Mouse (Mus musculus): ENCODE results near the gene Ydjc. TPM values are rescaled to one million over a fixed set of nuclear protein-coding genes. Genes with fewer than 3 reads are reported as not detected.

Ydjc gene
- polyA plus RNA-seq, 2 experiments: 11.8 to 14.1 TPM

DNA sequence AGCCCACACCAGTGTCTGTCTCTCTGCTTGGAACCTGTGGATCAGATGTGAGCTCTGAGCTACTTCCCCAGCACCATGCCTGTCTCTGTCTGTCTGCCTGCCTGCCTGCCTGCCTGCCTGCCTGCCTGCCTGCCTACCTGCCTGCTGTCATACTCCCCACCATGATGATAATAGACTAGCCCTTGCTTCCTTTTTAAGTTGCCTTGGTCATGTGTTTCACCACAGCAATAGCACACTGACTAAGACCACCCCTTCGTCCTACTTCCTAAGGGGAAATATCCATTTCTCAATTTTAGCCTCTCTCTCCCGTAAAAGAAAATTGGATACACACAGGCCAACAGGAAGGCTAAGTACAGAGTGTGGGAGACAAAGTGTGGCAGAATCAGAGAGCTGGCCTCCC, 37.7 kb downstream of the Ydjc start:
- no peak overlapping the region for H3K4me2 ChIP-seq (replicated peaks; ENCODE audit: low read depth, low read length, severe bottlenecking)
- no peak overlapping the region for H3K4me3 ChIP-seq (replicated peaks; ENCODE audit: low read length)
- no peak overlapping the region for H3K9ac ChIP-seq (ENCODE audit: low read depth, low read length, severe bottlenecking)
- peaks cover 14% of the 10 kb centered on the region for H3K36me3 ChIP-seq (ENCODE audit: control insufficient read depth, insufficient read depth, low read length)
- DNase-seq (ENCODE audit: low spot score): no peak
- WGBS: 66% methylated on average over 2 of the region's 2 CpGs
- H3K4me1 ChIP-seq (ENCODE audit: control insufficient read depth, insufficient read depth, low read length): no peaks in the 10 kb centered on the region
- H3K27me3 ChIP-seq (ENCODE audit: control insufficient read depth, insufficient read depth, low read length): no peaks in the 10 kb centered on the region
- no peak overlapping the region for H3K27ac ChIP-seq (replicated peaks; ENCODE audit: low read depth, low read length)
- ATAC-seq (ENCODE audit: low FRiP score, low read depth): no peak
- TF ChIP-seq POLR2A (IDR thresholded peaks at IDR 0.05; ENCODE audit: borderline replicate concordance, extremely low read depth, insufficient read depth, insufficient read length): no peak
- no peaks in the 10 kb centered on the region for H3K9me3 ChIP-seq (ENCODE audit: control insufficient read depth, low read length)

DNA sequence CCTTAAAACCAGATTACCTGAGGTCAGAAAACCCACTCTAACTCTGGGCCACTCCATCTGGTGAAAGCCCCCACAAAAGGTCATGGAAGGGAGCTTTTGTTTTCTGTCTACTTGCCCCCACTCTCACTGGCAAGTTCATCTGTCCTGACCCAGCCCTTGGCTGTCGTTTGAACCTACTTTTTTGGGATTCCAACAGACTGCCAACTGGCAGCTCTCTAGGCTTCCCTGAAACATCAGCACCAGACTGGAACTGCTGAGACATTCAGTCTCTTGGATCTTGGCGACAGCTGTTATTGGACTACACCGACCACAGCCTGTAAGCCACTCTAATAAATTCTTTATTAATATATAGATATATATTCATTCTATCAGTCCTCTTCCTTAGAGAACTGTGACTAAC, 38.6 kb downstream of the Ydjc start:
- TF ChIP-seq POLR2A (IDR thresholded peaks at IDR 0.05; ENCODE audit: borderline replicate concordance, extremely low read depth, insufficient read depth, insufficient read length): no peak
- no peaks in the 10 kb centered on the region for H3K9me3 ChIP-seq (ENCODE audit: control insufficient read depth, low read length)
- H3K4me2 ChIP-seq (replicated peaks; ENCODE audit: low read depth, low read length, severe bottlenecking): no peak overlapping the region
- no peak overlapping the region for H3K9ac ChIP-seq (ENCODE audit: low read depth, low read length, severe bottlenecking)
- H3K27me3 ChIP-seq (ENCODE audit: control insufficient read depth, insufficient read depth, low read length): no peaks in the 10 kb centered on the region
- no peak overlapping the region for H3K4me3 ChIP-seq (replicated peaks; ENCODE audit: low read length)
- H3K27ac ChIP-seq (replicated peaks; ENCODE audit: low read depth, low read length): no peak overlapping the region
- H3K36me3 ChIP-seq (ENCODE audit: control insufficient read depth, insufficient read depth, low read length): peaks cover 14% of the 10 kb centered on the region
- no peaks in the 10 kb centered on the region for H3K4me1 ChIP-seq (ENCODE audit: control insufficient read depth, insufficient read depth, low read length)
- 77% methylated on average over 3 of the region's 3 CpGs for WGBS
- no peak for ATAC-seq (ENCODE audit: low FRiP score, low read depth)
- DNase-seq (ENCODE audit: low spot score): no peak

DNA sequence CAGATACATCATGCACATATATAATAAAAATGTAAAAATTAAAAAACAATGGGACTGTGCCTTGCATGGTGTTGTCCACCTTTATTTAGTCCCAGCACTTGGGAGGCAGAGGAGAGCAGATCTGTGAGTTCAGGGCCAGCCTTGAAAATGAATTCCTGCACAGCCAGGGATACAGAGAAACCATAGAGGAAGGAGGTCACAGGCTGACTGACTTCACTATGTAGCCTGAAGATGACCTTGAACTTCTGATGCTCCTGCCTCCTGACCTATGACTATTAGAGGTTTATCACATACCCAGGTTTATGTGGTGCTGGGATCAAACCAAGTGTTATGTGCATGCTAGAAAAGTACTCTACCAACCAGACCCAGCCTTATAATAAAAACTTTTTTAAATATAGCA, 41.1 kb downstream of the Ydjc start:
- Histone ChIP-seq H3K36me3 (ENCODE audit: control insufficient read depth, insufficient read depth, low read length) (peaks cover 14% of the 10 kb centered on the region), H3K4me3 (replicated peaks; ENCODE audit: low read length) (no peak overlapping the region), H3K9me3 (ENCODE audit: control insufficient read depth, low read length) (no peaks in the 10 kb centered on the region), H3K4me2 (replicated peaks; ENCODE audit: low read depth, low read length, severe bottlenecking) (no peak overlapping the region), H3K27me3 (ENCODE audit: control insufficient read depth, insufficient read depth, low read length) (no peaks in the 10 kb centered on the region), H3K9ac (ENCODE audit: low read depth, low read length, severe bottlenecking) (no peak overlapping the region), H3K4me1 (ENCODE audit: control insufficient read depth, insufficient read depth, low read length) (no peaks in the 10 kb centered on the region), H3K27ac (replicated peaks; ENCODE audit: low read depth, low read length) (no peak overlapping the region)
- TF ChIP-seq POLR2A (IDR thresholded peaks at IDR 0.05; ENCODE audit: borderline replicate concordance, extremely low read depth, insufficient read depth, insufficient read length): no peak
- DNase-seq (ENCODE audit: low spot score) (no peak), ATAC-seq (ENCODE audit: low FRiP score, low read depth) (no peak)

DNA sequence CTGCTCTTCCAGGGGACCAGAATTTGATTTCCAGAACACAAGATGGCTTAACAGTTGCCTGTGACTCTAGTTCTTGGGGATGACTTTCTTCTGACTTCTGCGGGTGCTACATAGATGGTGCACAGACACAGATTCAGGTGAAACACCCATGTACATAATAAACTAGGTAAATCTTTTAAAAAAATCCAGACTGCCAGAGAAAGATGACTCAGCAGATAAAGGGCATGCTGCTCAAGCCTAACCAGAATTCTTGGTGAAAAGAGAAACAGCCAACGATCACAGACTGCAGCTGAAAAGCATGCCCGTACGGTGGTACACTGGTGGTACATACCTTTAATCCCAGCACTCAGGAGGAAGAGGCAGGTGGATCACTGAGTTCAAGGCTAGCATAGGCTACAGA, 49.4 kb downstream of the Ydjc start:
- TF ChIP-seq POLR2A (IDR thresholded peaks at IDR 0.05; ENCODE audit: borderline replicate concordance, extremely low read depth, insufficient read depth, insufficient read length): no peak
- H3K4me1 ChIP-seq (ENCODE audit: control insufficient read depth, insufficient read depth, low read length): peaks cover 2% of the 10 kb centered on the region; the same call in 1 of the 2 replicates
- H3K27me3 ChIP-seq (ENCODE audit: control insufficient read depth, insufficient read depth, low read length): no peaks in the 10 kb centered on the region
- no peak for ATAC-seq (ENCODE audit: low FRiP score, low read depth)
- no peaks in the 10 kb centered on the region for H3K9me3 ChIP-seq (ENCODE audit: control insufficient read depth, low read length)
- H3K27ac ChIP-seq (replicated peaks; ENCODE audit: low read depth, low read length): no peak overlapping the region
- H3K9ac ChIP-seq (ENCODE audit: low read depth, low read length, severe bottlenecking): no peak overlapping the region
- no peak overlapping the region for H3K4me2 ChIP-seq (replicated peaks; ENCODE audit: low read depth, low read length, severe bottlenecking)
- H3K36me3 ChIP-seq (ENCODE audit: control insufficient read depth, insufficient read depth, low read length): peaks cover 15% of the 10 kb centered on the region
- no peak overlapping the region for H3K4me3 ChIP-seq (replicated peaks; ENCODE audit: low read length)
- no peak for DNase-seq (ENCODE audit: low spot score)
- WGBS: 92% methylated on average over 4 of the region's 4 CpGs

DNA sequence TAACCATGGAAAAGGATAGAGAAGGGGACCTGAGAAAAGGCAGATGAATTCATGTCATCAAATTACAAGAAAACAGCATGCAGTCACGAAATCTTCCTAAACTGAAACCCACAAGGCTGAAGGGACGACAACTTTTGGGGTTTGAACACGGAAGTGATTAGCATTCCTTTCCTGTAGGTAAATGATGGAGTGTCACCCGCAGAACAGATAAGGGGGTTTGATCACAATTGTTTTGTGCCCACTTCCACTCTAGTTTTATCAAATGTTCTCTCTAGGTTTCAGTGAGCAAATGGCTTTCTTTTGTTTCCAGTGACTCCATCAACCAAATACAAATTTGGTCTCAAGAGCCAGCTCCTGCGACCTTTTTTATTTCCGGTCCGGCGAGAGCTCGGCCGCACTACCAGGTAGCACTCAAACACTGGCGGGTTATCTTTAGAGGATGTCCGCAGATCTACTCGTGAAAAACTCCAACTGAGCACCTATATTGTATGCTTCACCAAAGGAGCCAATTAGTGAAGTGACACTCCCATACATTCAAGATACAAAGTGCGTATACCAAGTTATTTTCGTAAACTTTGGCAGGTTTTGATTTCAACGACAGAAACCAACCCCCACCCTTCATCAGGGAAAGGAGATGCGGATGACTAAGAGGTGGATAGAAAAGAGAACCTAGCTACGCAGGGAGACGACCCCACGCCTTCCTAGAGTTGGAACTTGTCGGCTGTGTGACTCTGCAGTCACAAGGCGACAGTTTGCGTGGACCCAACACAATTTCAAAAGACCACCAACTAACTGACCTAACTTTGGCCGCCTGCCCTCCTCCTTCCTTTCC, 55.9 kb downstream of the Ydjc start:
- H3K27me3 ChIP-seq (ENCODE audit: control insufficient read depth, insufficient read depth, low read length): no peaks in the 10 kb centered on the region
- 4% methylated on average over 24 of the region's 24 CpGs for WGBS
- H3K27ac ChIP-seq (replicated peaks; ENCODE audit: low read depth, low read length): peak overlapping the region; percentile 82
- ATAC-seq (ENCODE audit: low FRiP score, low read depth) (no peak), DNase-seq (ENCODE audit: low spot score) (peak; percentile 9)
- no peak for TF ChIP-seq POLR2A (IDR thresholded peaks at IDR 0.05; ENCODE audit: borderline replicate concordance, extremely low read depth, insufficient read depth, insufficient read length)
- peaks cover 9% of the 10 kb centered on the region; the same call in 1 of the 2 replicates for H3K36me3 ChIP-seq (ENCODE audit: control insufficient read depth, insufficient read depth, low read length)
- peaks cover 10% of the 10 kb centered on the region; the same call in 1 of the 2 replicates for H3K4me1 ChIP-seq (ENCODE audit: control insufficient read depth, insufficient read depth, low read length)
- H3K4me2 ChIP-seq (replicated peaks; ENCODE audit: low read depth, low read length, severe bottlenecking): peak overlapping the region; percentile 58
- no peaks in the 10 kb centered on the region for H3K9me3 ChIP-seq (ENCODE audit: control insufficient read depth, low read length)
- H3K9ac ChIP-seq (ENCODE audit: low read depth, low read length, severe bottlenecking): peak overlapping the region; percentile 100
- peak overlapping the region; percentile 100 for H3K4me3 ChIP-seq (replicated peaks; ENCODE audit: low read length)
